Mouse (Mus musculus) neutrophil, adult 5-6 weeks (primary cell): ENCODE data around the gene Per2. TPM values are rescaled to one million over a fixed set of nuclear protein-coding genes. Genes with fewer than 3 reads are reported as not detected.

Experiments
- ATAC-seq: fragments of 151-379, 151-347 bp; 2 replicates; pipeline ENCODE4 v1.8.0; 2017; ENCODE audit warnings: mild to moderate bottlenecking, moderate TSS enrichment; ENCODE audit not compliant: insufficient number of reproducible peaks, poor library complexity, low FRiP score, severe bottlenecking; ENCODE audit errors: extremely low read depth
- total RNA-seq: library from RNA; stranded (forward); fragments of 200-1000 nt; gene quantifications from 2 replicates; pipeline ENCODE4 v1.2.3, GENCODE M21; 2017

Gene Per2
- total RNA-seq, 1 experiment from 2014 or later, result 6.5 TPM

DNA sequence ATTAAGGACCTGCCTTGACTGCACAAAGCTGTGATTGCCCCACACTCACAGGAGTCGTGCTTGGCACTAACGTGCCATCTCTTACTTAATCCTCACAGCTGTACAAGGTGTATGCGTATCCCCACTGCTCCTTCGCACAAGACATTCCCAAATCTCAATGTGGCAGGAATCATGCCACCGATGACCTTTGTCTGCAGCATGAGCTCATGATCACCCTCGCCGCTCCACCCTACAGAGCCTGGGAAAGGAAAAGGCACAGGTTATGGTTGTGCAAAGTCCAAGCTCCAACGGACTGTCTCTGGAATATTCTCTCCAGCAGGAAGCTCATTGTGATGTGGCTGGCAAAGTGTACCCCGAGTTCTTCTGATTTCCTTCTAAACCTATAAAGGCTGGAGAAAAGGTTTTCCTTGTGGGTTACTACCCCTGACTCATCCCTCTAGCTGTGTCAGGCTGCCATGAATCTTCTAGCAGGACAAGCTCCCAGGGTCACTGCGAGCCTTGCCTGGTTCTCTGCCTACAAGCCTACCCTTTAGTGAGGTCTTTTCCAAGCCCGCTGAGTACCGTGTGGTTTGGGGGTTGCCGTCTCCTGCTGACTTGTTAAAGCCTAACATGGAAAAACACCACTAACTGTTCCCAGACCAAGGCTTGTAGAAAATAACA, 4.3 kb upstream of the Per2 start:
- ATAC-seq, result no peak

DNA sequence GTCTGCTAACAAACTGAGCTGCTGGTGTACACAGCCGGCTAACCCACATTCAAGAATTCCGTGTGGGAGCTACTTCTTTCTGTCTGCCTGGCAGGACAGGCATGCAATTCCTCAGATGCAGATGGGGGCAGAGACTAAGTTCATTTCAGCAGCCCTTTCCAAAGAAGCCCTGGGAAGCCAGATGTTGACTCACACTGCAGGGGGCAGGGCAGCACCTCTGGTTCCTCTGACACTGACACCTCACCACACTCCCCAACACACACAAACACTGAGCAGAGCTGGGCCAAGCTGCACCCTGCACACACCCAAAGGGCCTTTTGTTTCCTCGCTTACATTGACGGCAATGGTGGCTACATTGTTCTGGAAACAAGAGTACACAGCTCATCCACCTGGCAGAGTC, 1.4 kb upstream of the Per2 start:
- ATAC-seq, result no peak

DNA sequence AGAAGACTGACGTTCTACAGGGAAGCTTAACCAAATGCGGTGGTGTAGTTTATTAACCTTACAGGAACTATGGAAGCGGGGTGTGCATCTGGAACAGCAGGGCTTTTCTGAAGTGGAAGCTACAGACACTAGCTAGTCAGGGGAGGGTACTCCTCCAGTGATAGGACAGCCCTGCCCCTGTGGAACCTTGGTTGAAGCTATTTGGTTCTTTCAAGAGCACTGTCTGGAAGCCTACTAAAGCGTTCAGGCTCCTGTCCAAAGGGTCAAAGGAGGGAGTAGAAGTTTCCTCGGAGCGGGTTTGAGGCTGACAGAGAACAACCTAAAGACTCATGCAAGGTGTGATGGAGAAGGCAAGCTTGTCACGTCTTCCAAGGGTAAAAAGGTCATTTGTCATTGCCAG, 945 bp upstream of the Per2 start:
- ATAC-seq, result no peak

DNA sequence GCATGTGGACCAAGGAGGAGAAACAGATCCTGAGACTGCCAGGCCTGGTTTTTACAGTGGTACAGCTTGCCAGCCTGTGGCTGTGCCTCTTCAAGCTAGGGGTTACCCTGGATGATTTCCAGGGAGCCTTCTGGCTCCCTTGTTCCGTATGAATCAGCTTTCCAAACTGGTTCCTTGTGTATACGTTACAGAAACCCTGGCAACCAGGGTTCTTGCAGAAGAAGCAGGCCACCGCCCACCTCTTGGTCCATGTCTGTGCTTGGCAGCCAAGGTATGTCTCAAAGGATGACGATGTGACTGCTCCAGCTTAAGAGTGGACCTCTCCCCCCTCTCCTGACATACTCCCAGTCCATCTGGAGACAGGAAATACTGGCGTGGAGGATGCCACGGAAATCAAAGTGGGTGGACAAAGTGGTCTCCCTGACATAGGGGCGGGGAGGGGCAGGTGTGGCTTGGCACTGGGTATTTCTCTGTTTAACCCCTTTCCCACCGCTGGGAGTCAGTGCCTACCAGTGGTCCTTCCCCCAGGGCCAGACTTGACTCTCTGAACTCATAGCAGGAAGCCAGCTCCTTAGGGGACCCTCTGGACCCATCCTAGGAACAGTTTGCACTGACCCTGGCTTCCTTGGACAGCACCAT, 782 bp downstream of the Per2 start:
- ATAC-seq, result peak; percentile 8; the same call in 1 of the 2 replicates

DNA sequence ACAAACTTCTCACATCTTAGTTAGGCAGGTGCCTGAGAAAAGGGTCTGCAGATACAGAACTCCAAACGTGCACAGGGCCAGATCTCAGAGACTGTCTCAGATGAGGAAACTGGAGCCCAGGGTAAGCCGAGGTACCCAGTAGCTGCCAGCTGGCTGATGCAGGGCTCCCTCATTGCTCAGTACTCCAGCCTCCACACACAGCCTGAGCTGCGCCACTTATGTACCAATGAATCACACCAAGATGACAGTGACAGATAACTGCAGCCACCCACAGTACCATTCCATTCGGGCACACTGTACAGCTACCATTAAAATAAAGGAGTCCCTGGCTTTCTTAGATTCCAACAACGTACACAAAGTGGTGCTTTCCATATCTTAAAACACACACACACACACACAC, 1.4 kb downstream of the Per2 start:
- no peak for ATAC-seq

- ATAC-seq, result no peak
Observed at GRCm38 (mm10) chr1:91457116-91457515, 2.0 kb downstream of the Per2 start.

DNA sequence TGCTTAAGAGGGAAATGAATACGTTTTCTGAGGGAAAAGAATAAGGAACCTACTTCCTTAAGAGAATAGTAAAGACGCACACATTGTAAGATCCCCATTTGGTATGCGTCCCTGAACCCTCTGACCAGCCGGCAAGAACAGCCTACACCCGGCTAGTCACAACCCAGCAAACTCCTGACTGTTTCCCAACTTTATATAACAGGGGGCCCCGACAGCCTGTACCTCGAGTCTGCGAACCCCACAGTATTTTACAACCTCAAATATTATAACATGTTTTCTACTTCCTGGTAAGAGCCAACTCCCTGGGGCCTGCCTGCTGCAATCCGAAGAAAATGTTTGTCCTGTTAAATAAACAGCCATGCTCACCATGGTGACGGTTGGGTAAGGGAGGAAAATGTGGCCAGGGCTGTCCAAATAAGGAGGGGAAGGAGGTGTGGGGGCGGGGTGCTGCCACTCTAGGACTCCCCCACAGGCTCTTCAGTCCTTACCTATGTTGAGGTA, 2.8 kb downstream of the Per2 start:
- ATAC-seq, result peak; percentile 20; the same call in 1 of the 2 replicates

- ATAC-seq, result no peak
Observed at GRCm38 (mm10) chr1:91455661-91456161, 3.4 kb downstream of the Per2 start.

DNA sequence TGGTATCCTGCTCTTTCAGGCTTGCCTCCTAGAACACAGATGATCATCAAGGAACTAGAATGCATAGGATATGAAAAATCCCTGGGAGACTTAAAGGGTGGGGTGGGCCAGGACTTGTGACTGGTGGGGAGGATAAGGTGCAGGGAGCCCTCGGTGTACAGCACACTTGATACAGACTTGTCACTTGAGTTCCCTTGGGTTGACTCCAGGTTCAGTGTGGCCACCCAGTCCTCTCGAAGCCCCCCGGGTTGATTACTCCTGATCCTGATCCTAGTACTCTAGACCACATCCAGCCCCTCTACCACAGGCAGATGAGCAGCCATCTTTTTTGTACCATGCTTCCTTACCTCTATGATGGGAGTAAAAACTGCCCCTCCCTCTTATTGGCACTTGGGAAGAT, 4.2 kb downstream of the Per2 start:
- no peak for ATAC-seq

DNA sequence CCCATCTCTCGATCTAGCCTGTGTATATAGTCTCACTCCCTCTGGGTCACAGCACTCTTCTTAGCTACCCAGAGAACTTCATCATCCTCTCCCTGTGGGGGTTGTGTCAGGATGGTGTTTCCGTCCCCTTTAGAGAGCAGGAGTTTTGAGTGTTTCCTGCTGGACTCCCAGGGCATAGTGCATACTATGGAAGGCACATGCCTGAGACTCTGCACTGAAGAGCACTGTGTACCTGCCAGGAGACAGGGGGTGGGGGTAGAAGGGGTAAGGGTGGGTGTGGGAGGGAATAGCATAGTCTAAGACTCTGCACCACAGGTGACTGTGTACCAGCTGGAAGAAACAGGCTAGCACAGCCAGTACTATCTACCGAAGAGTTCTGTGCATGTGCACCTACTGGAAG, 4.8 kb downstream of the Per2 start:
- no peak for ATAC-seq

- no peak for ATAC-seq
Observed at GRCm38 (mm10) chr1:91453932-91454331, 5.2 kb downstream of the Per2 start.

GRCm38 (mm10) chr1:91451547-91452084, 7.5 kb downstream of the Per2 start:
- ATAC-seq, result no peak

- no peak for ATAC-seq
Observed at GRCm38 (mm10) chr1:91450851-91451250, 8.3 kb downstream of the Per2 start.

DNA sequence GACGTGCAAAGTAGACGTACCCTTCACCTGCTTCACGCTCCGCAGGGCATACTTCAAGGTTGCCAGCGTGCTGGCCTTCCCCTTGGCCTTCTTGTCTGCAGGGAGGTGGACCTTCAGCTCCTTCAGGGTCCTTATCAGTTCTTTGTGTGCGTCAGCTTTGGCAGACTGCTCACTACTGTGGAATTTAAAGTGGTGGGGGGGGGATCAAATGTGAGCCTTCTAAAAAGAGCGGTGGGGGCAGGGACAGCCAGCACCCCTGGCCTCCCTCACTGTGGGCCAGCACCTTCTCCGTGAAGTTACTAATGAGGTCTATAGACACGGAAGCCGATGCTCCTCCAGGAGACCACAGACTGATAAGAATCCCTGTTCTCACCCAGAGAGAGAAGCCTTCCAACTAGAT, 10.4 kb downstream of the Per2 start:
- no peak for ATAC-seq

- no peak for ATAC-seq
Observed at GRCm38 (mm10) chr1:91446511-91446910, 12.6 kb downstream of the Per2 start.

- no peak for ATAC-seq
Observed at GRCm38 (mm10) chr1:91446060-91446459, 13.1 kb downstream of the Per2 start.

GRCm38 (mm10) chr1:91444841-91445830, 14.0 kb downstream of the Per2 start:
- no peak for ATAC-seq

DNA sequence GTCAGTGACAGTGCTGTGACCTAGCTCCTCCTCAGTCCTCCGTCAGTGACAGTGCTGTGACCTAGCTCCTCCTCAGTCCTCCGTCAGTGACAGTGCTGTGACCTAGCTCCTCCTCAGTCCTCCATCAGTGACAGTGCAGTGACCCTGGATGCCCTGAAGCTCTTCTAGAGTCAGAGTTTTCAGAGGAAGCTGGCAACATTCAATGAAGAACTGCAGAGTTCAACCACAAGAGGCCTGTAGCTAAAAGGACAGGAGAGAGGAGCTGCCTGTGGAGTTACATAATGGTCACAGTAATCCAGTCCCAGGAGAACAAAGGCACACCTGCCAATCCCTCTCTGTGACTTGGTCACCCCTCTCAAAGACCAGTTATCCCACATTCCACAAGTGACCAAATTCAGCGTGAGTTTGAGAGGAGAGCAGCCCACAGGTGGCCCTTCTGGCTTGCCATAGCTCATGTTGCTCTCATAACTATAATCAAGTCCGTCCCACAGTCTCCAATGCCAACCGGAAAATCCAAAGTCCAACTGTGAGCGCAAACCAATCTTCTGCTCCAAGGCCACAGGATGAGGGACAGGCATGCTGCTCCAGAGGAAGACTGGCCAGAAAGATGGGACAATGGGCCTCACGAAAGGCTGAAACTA, 16.7 kb downstream of the Per2 start:
- ATAC-seq, result no peak

DNA sequence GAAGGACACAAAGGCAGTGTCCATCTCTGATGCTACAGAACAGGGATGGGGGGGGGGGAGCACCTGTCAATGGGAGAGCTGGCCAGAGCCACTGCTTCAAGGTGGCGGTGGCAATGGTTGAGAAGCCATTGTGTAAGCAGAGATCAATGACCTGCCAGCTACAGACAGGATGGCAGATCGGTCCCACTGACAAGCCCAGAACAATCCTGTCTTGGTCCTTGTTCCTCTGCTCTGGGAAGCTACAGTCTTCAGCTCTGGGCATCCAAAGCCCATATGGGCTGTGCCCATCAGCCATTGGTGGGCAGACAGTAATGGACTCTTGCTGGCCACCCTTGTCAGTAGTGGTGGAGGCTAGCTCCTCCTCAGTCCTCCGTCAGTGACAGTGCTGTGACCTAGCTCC, 17.3 kb downstream of the Per2 start:
- ATAC-seq, result no peak
